Comparison of ENCODE assay signal across 30 mouse cellular contexts in genomic region chr12:65189213-65189612, GRCm38 (mm10). TPM values are rescaled to one million over a fixed set of nuclear protein-coding genes. Genes with fewer than 3 reads are reported as not detected.
A peak's percentile ranks its signal among the peaks of the same experiment; 100 is the strongest.
DNase-seq lines count a peak whose midpoint lies in the region; ATAC-seq and TF ChIP-seq lines count a peak whose summit lies in the region.
"Had no signal": no experiment of that assay in that cellular context is flagged by ENCODE, and none has a peak within 500 bp of the region (broad histone marks: within the 10 kb centered on the region; RNA-seq: fewer than 3 reads in every experiment).

No protein-coding gene starts in this region.

- TF ChIP-seq CTCF in G1E (IDR thresholded peaks at IDR 0.05; ENCODE audit: low read depth, low read length): no peak

- peak; percentile 62 for ATAC-seq in G1E (ENCODE audit: extremely low read depth, insufficient number of reproducible peaks, low FRiP score, poor library complexity, severe bottlenecking)
- peak; percentile 30; the same call in 1 of the 2 replicates for ATAC-seq in granulocyte monocyte progenitor cell, adult 5-6 weeks (replicated peaks; ENCODE audit: poor library complexity, severe bottlenecking)
- ATAC-seq: CD4-positive, CD25-positive, alpha-beta regulatory T cell, adult 4 months; forebrain, embryonic 14.5 days; forebrain, embryonic 16.5 days had no signal

- H3K4me3 ChIP-seq in G1E (ENCODE audit: low read depth, low read length): no peak overlapping the region
- H3K4me3 ChIP-seq: embryonic facial prominence, embryonic 13.5 days; embryonic facial prominence, embryonic 15.5 days; erythroblast, embryonic 14.5 days; forebrain, embryonic 10.5 days; forebrain, embryonic 12.5 days had no signal

- no peaks in the 10 kb centered on the region for H3K9me3 ChIP-seq in G1E (replicated peaks)
- H3K9me3 ChIP-seq: embryonic facial prominence, embryonic 13.5 days; embryonic facial prominence, embryonic 15.5 days; forebrain, embryonic 10.5 days; forebrain, embryonic 12.5 days had no signal

- H3K36me3 ChIP-seq in G1E (replicated peaks): no peaks in the 10 kb centered on the region
- H3K36me3 ChIP-seq: embryonic facial prominence, embryonic 13.5 days; embryonic facial prominence, embryonic 15.5 days; forebrain, embryonic 10.5 days; forebrain, embryonic 12.5 days had no signal

- peaks cover 3% of the 10 kb centered on the region for H3K27me3 ChIP-seq in G1E (ENCODE audit: insufficient read depth, low read length)
- H3K27me3 ChIP-seq: CH12.LX; embryonic facial prominence, embryonic 13.5 days; embryonic facial prominence, embryonic 15.5 days; forebrain, embryonic 12.5 days had no signal

- DNase-seq in G1E (ENCODE audit: low spot score): no peak
- no peak for DNase-seq in heart, adult 11 months
- no peak for DNase-seq in adrenal gland, adult (ENCODE audit: inconsistent age in 2 of 2, low spot score in 1 of 2)
- no peak for DNase-seq in right cerebral cortex, postnatal 14 days
- DNase-seq: adrenal gland, adult 8-10 months; adrenal gland, postnatal 14 days; adrenal gland, postnatal 36 days; B cell, adult 2 months; cerebellum, adult 11 months; cerebellum, adult 18-20 months; cerebellum, adult 8-10 months; cerebellum, adult 9-11 months; cerebellum, postnatal 14 days; cerebellum, postnatal 36 days; embryo, embryonic 11 days had no signal

- no peaks in the 10 kb centered on the region; the same call in 1 of the 2 replicates for H3K4me1 ChIP-seq in G1E (ENCODE audit: insufficient read depth, low read depth, low read length)
- H3K4me1 ChIP-seq: embryonic facial prominence, embryonic 13.5 days; embryonic facial prominence, embryonic 15.5 days; forebrain, embryonic 10.5 days; forebrain, embryonic 12.5 days had no signal

RNA-seq across cellular contexts. Expression of gene Mis18bp1, which starts 16.8 kb away (rescaled TPM):
- 167 and 187 TPM in 2 replicates for total RNA-seq in G1E (2014; fragmentation: Nextera tagmentation)
- 72.9 and 91.8 TPM in 2 replicates for total RNA-seq in G1E (2017)
- polyA plus RNA-seq in G1E (2012): 6.3 and 7.6 TPM in 2 replicates
- 28.0 and 43.1 TPM in 2 replicates for total RNA-seq in granulocyte monocyte progenitor cell, adult 5-6 weeks (2014; fragmentation: Nextera tagmentation)
- 66.6 and 73.2 TPM in 2 replicates for total RNA-seq in granulocyte monocyte progenitor cell, adult 5-6 weeks (2017)

RNA-seq across cellular contexts. Expression of gene Wdr20rt, which starts 36.1 kb away (rescaled TPM):
- total RNA-seq in G1E (2014; fragmentation: Nextera tagmentation): not detected in 2 replicates
- total RNA-seq in G1E (2017): 0.06 and 0.16 TPM in 2 replicates
- polyA plus RNA-seq in G1E (2012): not detected in 2 replicates
- not detected in 2 replicates for total RNA-seq in granulocyte monocyte progenitor cell, adult 5-6 weeks (2014; fragmentation: Nextera tagmentation)
- not detected in 2 replicates for total RNA-seq in granulocyte monocyte progenitor cell, adult 5-6 weeks (2017)
- total RNA-seq: adrenal gland, postnatal 14 days; adrenal gland, postnatal 36 days; CH12.LX; common myeloid progenitor, adult 5-6 weeks; MEL had no signal
- polyA plus RNA-seq: brain, embryonic 14.5 days; CD4-positive, CD25-positive, alpha-beta regulatory T cell, adult 4 months; embryonic facial prominence, embryonic 11.5 days; embryonic facial prominence, embryonic 13.5 days; erythroblast, embryonic 14.5 days; forebrain, embryonic 10.5 days; forebrain, embryonic 12.5 days; forebrain, embryonic 14.5 days; forebrain, embryonic 16.5 days; frontal cortex, adult 2 months had no signal
